Mouse (Mus musculus) CH12.LX (cell line): ENCODE measurements around the gene Reln. TPM values are rescaled to one million over a fixed set of nuclear protein-coding genes. Genes with fewer than 3 reads are reported as not detected.

ENCODE experiments used
- DNase-seq: peaks from one replicate; pipeline ENCODE4 v3.0.0-alpha.2; 2013; ENCODE audit errors: extremely low read depth
- H3K27ac ChIP-seq: 2 replicates; pipeline ENCODE4 v1.5.1; 2012; ENCODE audit warnings: low read depth, mild to moderate bottlenecking, control low read depth, moderate library complexity; ENCODE audit not compliant: insufficient read depth
- H3K27me3 ChIP-seq: replicated peaks from 2 replicates; pipeline ENCODE3; 2012; ENCODE audit warnings: inconsistent platforms
- H3K36me3 ChIP-seq, 2 experiments: replicated peaks in 1 of 2; 2 replicates each; pipeline versions ENCODE3 to v1.6.1; 2012; ENCODE audit warnings: inconsistent platforms in 1 of 2, low read length in 1 of 2, mild to moderate bottlenecking in 1 of 2, mixed read lengths in 1 of 2, moderate library complexity in 1 of 2; ENCODE audit not compliant: control insufficient read depth in 1 of 2, insufficient read depth in 1 of 2
- H3K4me1 ChIP-seq, 2 experiments: 2 replicates each; pipeline ENCODE4 v1.6.1; 2012; ENCODE audit warnings: inconsistent platforms in 1 of 2, moderate library complexity in 1 of 2; ENCODE audit not compliant: insufficient read depth in 2 of 2, control insufficient read depth in 1 of 2
- H3K4me2 ChIP-seq: 2 replicates; pipeline ENCODE4 v1.6.1; 2012; ENCODE audit warnings: low read depth, mild to moderate bottlenecking, control low read depth; ENCODE audit not compliant: poor library complexity, insufficient read depth, severe bottlenecking
- H3K4me3 ChIP-seq, 3 experiments: fragments of 150-350 bp in 1 of 3; sonication (generic) in 1 of 3; replicated peaks in 1 of 3; 2 replicates each; pipeline versions ENCODE3 to v1.5.1; 2011 to 2012; ENCODE audit warnings: low read depth in 2 of 3, low read length in 2 of 3, mild to moderate bottlenecking in 2 of 3, moderate library complexity in 2 of 3, control low read depth in 1 of 3, improper control_type of control experiment in 1 of 3, inconsistent platforms in 1 of 3, mixed read lengths in 1 of 3; ENCODE audit not compliant: poor library complexity in 1 of 3
- H3K79me2 ChIP-seq: replicated peaks from 2 replicates; pipeline ENCODE4 v1.6.1; 2012; ENCODE audit warnings: mild to moderate bottlenecking, moderate library complexity; ENCODE audit not compliant: control insufficient read depth, poor library complexity, insufficient read depth, severe bottlenecking; ENCODE audit errors: extremely low read depth
- H3K9ac ChIP-seq: 2 replicates; pipeline ENCODE4 v1.6.1; 2012; ENCODE audit warnings: low read depth, mild to moderate bottlenecking, control low read depth, moderate library complexity; ENCODE audit not compliant: insufficient read depth
- H3K9me3 ChIP-seq: replicated peaks from 2 replicates; pipeline ENCODE3; 2012; ENCODE audit warnings: low read length, inconsistent platforms, mixed read lengths
- BHLHE40 ChIP-seq: IDR thresholded peaks from 2 replicates; pipeline ENCODE4 v1.6.1; 2011; ENCODE audit warnings: mild to moderate bottlenecking, low read depth, low read length, improper control_type of control experiment
- CHD1 ChIP-seq: IDR thresholded peaks from 2 replicates; pipeline ENCODE4 v1.6.1; 2012; ENCODE audit warnings: low read depth, low read length, improper control_type of control experiment, inconsistent platforms
- CHD2 ChIP-seq: IDR thresholded peaks from 2 replicates; pipeline ENCODE4 v1.6.1; 2011; ENCODE audit warnings: low read length, improper control_type of control experiment
- E2F4 ChIP-seq: IDR thresholded peaks from 2 replicates; pipeline ENCODE4 v1.6.1; 2011; ENCODE audit warnings: low read depth, low read length, improper control_type of control experiment; ENCODE audit not compliant: insufficient replicate concordance
- ELF1 ChIP-seq: IDR thresholded peaks from 2 replicates; pipeline ENCODE4 v1.6.1; 2014; ENCODE audit warnings: low read depth, mild to moderate bottlenecking, inconsistent platforms, low read length, improper control_type of control experiment
- EP300 ChIP-seq: IDR thresholded peaks from 2 replicates; pipeline ENCODE4 v1.6.1; 2011; ENCODE audit warnings: low read length, improper control_type of control experiment
- ETS1 ChIP-seq: conservative IDR thresholded peaks from 2 replicates; pipeline ENCODE4 v1.6.1; 2012; ENCODE audit warnings: low read depth, mild to moderate bottlenecking, inconsistent platforms, low read length, improper control_type of control experiment, moderate library complexity
- HCFC1 ChIP-seq: IDR thresholded peaks from 2 replicates; pipeline ENCODE4 v1.6.1; 2012; ENCODE audit warnings: low read depth, mild to moderate bottlenecking, inconsistent platforms, low read length, improper control_type of control experiment
- JUN ChIP-seq: IDR thresholded peaks from 2 replicates; pipeline ENCODE4 v1.6.1; 2011; ENCODE audit warnings: low read depth, mild to moderate bottlenecking, low read length, improper control_type of control experiment, moderate library complexity; ENCODE audit not compliant: insufficient read depth
- KAT2A ChIP-seq: IDR thresholded peaks from 2 replicates; pipeline ENCODE4 v1.6.1; 2012; ENCODE audit warnings: low read length, improper control_type of control experiment, inconsistent platforms; ENCODE audit not compliant: insufficient replicate concordance
- MAX ChIP-seq: IDR thresholded peaks from 2 replicates; pipeline ENCODE4 v1.6.1; 2011; ENCODE audit warnings: low read length, improper control_type of control experiment
- MAZ ChIP-seq: IDR thresholded peaks from 2 replicates; pipeline ENCODE4 v1.6.1; 2012; ENCODE audit warnings: low read depth, mild to moderate bottlenecking, inconsistent platforms, low read length, improper control_type of control experiment, moderate library complexity
- MEF2A ChIP-seq: IDR thresholded peaks from 2 replicates; pipeline ENCODE4 v1.6.1; 2014; ENCODE audit warnings: low read depth, mild to moderate bottlenecking, inconsistent platforms, low read length, improper control_type of control experiment, borderline replicate concordance
- MYC ChIP-seq: IDR thresholded peaks from 2 replicates; pipeline ENCODE4 v1.6.1; 2011; ENCODE audit warnings: low read depth, mild to moderate bottlenecking, improper control_type of control experiment, low read length
- NELFE ChIP-seq: IDR thresholded peaks from 2 replicates; pipeline ENCODE4 v1.6.1; 2011; ENCODE audit warnings: low read depth, low read length, improper control_type of control experiment
- POLR2A ChIP-seq: IDR thresholded peaks from 2 replicates; pipeline ENCODE4 v1.6.1; 2011; ENCODE audit warnings: low read depth, mild to moderate bottlenecking, improper control_type of control experiment, low read length
- POLR2AphosphoS2 ChIP-seq: IDR thresholded peaks from 2 replicates; pipeline ENCODE4 v1.6.1; 2011; ENCODE audit warnings: low read depth, low read length, improper control_type of control experiment
- RAD21 ChIP-seq: IDR thresholded peaks from 2 replicates; pipeline ENCODE4 v1.6.1; 2011; ENCODE audit warnings: low read depth, mild to moderate bottlenecking, low read length, improper control_type of control experiment, moderate library complexity
- RCOR1 ChIP-seq: conservative IDR thresholded peaks from 2 replicates; pipeline ENCODE4 v1.6.1; 2012; ENCODE audit warnings: low read depth, mild to moderate bottlenecking, inconsistent platforms, low read length, improper control_type of control experiment
- SMC3 ChIP-seq: IDR thresholded peaks from 2 replicates; pipeline ENCODE4 v1.6.1; 2011; ENCODE audit warnings: low read depth, low read length, improper control_type of control experiment
- TBP ChIP-seq: conservative IDR thresholded peaks from 2 replicates; pipeline ENCODE4 v1.6.1; 2011; ENCODE audit warnings: low read depth, low read length, improper control_type of control experiment
- TCF12 ChIP-seq: IDR thresholded peaks from 2 replicates; pipeline ENCODE4 v1.6.1; 2014; ENCODE audit warnings: low read depth, mild to moderate bottlenecking, inconsistent platforms, low read length, improper control_type of control experiment
- UBTF ChIP-seq: IDR thresholded peaks from 2 replicates; pipeline ENCODE4 v1.6.1; 2012; ENCODE audit warnings: low read depth, mild to moderate bottlenecking, inconsistent platforms, low read length, improper control_type of control experiment, moderate library complexity
- USF1 ChIP-seq: IDR thresholded peaks from 2 replicates; pipeline ENCODE4 v1.6.1; 2014; ENCODE audit warnings: low read depth, mild to moderate bottlenecking, inconsistent platforms, low read length, improper control_type of control experiment
- USF2 ChIP-seq: conservative IDR thresholded peaks from 2 replicates; pipeline ENCODE4 v1.6.1; 2011; ENCODE audit warnings: low read depth, low read length, improper control_type of control experiment
- ZC3H11A ChIP-seq: IDR thresholded peaks from 2 replicates; pipeline ENCODE4 v1.6.1; 2012; ENCODE audit warnings: low read depth, mild to moderate bottlenecking, inconsistent platforms, low read length, improper control_type of control experiment
- ZKSCAN1 ChIP-seq: IDR thresholded peaks from 2 replicates; pipeline ENCODE4 v1.6.1; 2012; ENCODE audit warnings: low read depth, inconsistent platforms, low read length, improper control_type of control experiment, borderline replicate concordance
- ZMIZ1 ChIP-seq: IDR thresholded peaks from 2 replicates; pipeline ENCODE4 v1.6.1; 2012; ENCODE audit warnings: low read depth, mild to moderate bottlenecking, inconsistent platforms, low read length, improper control_type of control experiment
- ZNF384 ChIP-seq: IDR thresholded peaks from 2 replicates; pipeline ENCODE4 v1.6.1; 2012; ENCODE audit warnings: low read depth, low read length, improper control_type of control experiment, inconsistent platforms
- dilution Hi-C: fragments of 300-500 bp; cut with MboI; formaldehyde crosslinking; loops from 2 replicates; pipeline ENCODE4 v1.14.3; 2020; ENCODE audit warnings: low sequenced_read_pairs; ENCODE audit not compliant: extremely low pct_unique_long_range_greater_than_20kb, extremely low pct_ligation_motif_present
- in situ Hi-C: fragments of 300-500 bp; cut with MboI; formaldehyde crosslinking; loops from 3 replicates; pipeline ENCODE4 v1.14.3; 2019; ENCODE audit warnings: low sequenced_read_pairs, low pct_ligation_motif_present, low pct_unique_long_range_greater_than_20kb, mixed read lengths
- polyA plus RNA-seq: library from polyadenylated mRNA; unstranded; fragments of >175 nt; gene quantifications from 2 replicates; pipeline ENCODE4 v1.2.1, GENCODE M21; 2012; ENCODE audit warnings: low read depth; ENCODE audit not compliant: insufficient read length
- total RNA-seq, 2 experiments: library from RNA; depleted of rRNA; stranded (reverse); fragments of 300-350 nt in 1 of 2; fragments of >200 nt in 1 of 2; gene quantifications; 2 replicates each; pipeline ENCODE4 v1.2.3; 2012 to 2014

Gene Reln
- total and polyA plus RNA-seq, 3 experiments = 0.03 to 0.04 TPM; not detected in 1

DNA sequence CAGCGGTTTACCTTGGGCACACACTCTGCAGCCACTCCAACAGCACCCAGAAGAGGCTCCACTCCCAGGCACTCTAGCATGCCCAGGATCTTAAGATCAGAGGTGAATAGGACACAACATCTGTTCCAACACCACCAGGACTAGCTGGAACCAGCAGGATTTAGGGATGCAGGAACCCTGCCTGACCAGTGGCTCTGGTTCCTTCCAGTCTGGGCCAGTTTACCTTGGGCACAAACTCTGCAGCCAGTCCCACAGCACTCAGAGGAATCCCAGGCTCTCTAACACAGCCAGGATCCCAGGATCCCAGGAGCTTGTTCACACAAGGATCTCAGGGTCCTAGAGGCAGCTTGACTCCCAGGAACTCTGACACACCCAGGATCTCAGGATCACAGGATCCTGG is 382.7 kb downstream of the Reln start:
- H3K27me3 ChIP-seq = no peaks in the 10 kb centered on the region
- no peaks in the 10 kb centered on the region for H3K79me2 ChIP-seq
- DNase-seq = no peak
- no peak overlapping the region for H3K4me3 ChIP-seq
- H3K9me3 ChIP-seq = no peaks in the 10 kb centered on the region
- H3K4me2 ChIP-seq = no peak overlapping the region
- H3K27ac ChIP-seq = no peak overlapping the region
- TF ChIP-seq ZC3H11A (no peak), MAZ (no peak), MYC (no peak), ZKSCAN1 (no peak), NELFE (no peak), POLR2AphosphoS2 (no peak)
- TF ChIP-seq, all 38 proteins: peak for 0
- dilution Hi-C loops (no loop called here), in situ Hi-C loops (no loop called here)
- Histone ChIP-seq H3K4me1 (peaks cover 6 to 10% of the 10 kb centered on the region in 2 experiments), H3K9ac (no peak overlapping the region), H3K36me3 (no peaks in the 10 kb centered on the region)

DNA sequence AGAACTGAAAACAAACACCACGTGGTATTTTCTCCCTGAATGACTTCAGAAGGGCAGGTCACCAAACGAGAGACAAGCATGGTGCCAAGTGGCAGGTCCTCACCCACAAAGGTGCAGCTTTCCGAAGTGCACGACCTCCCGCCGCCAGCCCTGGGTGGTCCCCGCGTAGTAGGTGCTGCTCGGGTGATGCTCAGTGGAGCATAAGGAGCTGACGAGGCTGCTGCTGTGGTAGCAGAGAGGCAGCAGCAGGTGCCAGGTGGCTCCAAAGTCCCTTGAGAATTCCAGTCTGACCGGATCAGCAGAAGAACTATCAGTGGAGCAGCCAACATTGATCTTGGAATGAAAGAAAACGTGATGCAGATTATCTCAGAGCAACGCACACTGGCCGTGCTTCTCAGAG is 384.4 kb downstream of the Reln start:
- dilution Hi-C loops = no loop called here
- no peak for DNase-seq
- no peak overlapping the region for H3K27ac ChIP-seq

DNA sequence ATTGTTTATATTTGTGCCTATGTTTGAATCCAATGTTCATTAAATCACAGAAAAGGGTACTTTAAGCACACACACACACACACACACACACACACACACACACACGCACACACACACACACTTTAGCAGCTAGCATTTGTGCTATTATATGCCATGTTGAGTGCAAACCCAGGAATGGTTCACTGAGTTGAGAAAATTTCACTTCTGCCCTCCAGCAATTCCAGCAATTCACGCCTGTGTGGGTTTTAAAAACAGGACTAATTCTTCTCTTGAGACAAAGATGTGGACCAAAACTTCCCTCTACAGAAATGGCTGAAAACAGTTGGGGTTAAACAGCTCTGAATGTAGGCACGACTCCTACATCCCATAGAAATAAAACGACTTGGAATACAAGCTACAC is 386.9 kb downstream of the Reln start:
- Histone ChIP-seq H3K4me1 (peaks cover 6 to 10% of the 10 kb centered on the region in 2 experiments), H3K27me3 (no peaks in the 10 kb centered on the region), H3K9ac (no peak overlapping the region), H3K9me3 (no peaks in the 10 kb centered on the region), H3K79me2 (no peaks in the 10 kb centered on the region), H3K36me3 (no peaks in the 10 kb centered on the region), H3K4me2 (no peak overlapping the region), H3K27ac (no peak overlapping the region), H3K4me3 (no peak overlapping the region)
- in situ Hi-C loops (no loop called here), dilution Hi-C loops (no loop called here)
- no peak for DNase-seq
- TF ChIP-seq NELFE (no peak), MAZ (no peak), EP300 (no peak), HCFC1 (no peak), TCF12 (no peak), KAT2A (no peak), ZMIZ1 (no peak), CHD2 (no peak), POLR2A (no peak), USF2 (no peak), BHLHE40 (no peak), ELF1 (no peak), JUN (no peak), RCOR1 (no peak), UBTF (no peak), ETS1 (no peak)

More for the DNA sequence above, 384.4 kb downstream of the Reln start:
- Histone ChIP-seq H3K9me3 (no peaks in the 10 kb centered on the region), H3K27me3 (no peaks in the 10 kb centered on the region), H3K4me2 (no peak overlapping the region), H3K79me2 (no peaks in the 10 kb centered on the region), H3K36me3 (no peaks in the 10 kb centered on the region)
- in situ Hi-C loops = no loop called here
- TF ChIP-seq KAT2A (no peak), USF2 (no peak), ZNF384 (no peak), ZKSCAN1 (no peak), POLR2AphosphoS2 (no peak), TBP (no peak), CHD2 (no peak), ELF1 (no peak), CHD1 (no peak), MAX (no peak), NELFE (no peak), POLR2A (no peak), UBTF (no peak), BHLHE40 (no peak), HCFC1 (no peak), USF1 (no peak), SMC3 (no peak), MEF2A (no peak), E2F4 (no peak), RAD21 (no peak)
- TF ChIP-seq, all 38 proteins: peak for 0
- Histone ChIP-seq H3K9ac (no peak overlapping the region), H3K4me3 (no peak overlapping the region), H3K4me1 (peaks cover 6 to 10% of the 10 kb centered on the region in 2 experiments)
